Mouse (Mus musculus) bone marrow macrophage, adult 2 months (primary cell): Measurements from ENCODE around the gene Glb1.

Experiments used
- CTCF ChIP-seq: IDR thresholded peaks from 2 replicates; pipeline ENCODE4 v1.5.1; 2012; ENCODE audit warnings: low read depth, mild to moderate bottlenecking, low read length, moderate library complexity
- POLR2A ChIP-seq: IDR thresholded peaks from 2 replicates; pipeline ENCODE4 v1.6.1; 2012; ENCODE audit warnings: mild to moderate bottlenecking, low read depth, low read length, borderline replicate concordance

DNA sequence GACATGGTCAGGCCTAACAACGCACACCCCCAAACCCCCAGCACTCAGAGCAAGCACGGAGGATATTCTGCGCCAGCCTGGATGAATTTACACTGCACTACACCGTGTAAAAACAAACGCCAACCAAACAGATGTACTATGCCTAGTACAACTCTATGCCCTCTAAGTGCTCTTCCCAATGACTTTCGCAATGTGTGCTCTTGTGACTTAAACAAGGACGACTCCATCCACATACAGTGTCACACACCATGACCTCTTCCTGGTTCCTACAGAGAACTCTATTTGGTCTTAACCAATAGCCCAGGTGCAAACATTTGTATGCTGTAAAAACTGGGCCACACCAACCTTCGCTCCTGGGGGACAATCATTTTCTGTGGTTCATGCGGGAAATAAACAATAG lies 121.6 kb downstream of the Glb1 start:
- TF ChIP-seq CTCF (no peak), POLR2A (no peak)
